Mouse (Mus musculus): Measurements from ENCODE around the gene Wnt3a.

Gene Wnt3a

DNA sequence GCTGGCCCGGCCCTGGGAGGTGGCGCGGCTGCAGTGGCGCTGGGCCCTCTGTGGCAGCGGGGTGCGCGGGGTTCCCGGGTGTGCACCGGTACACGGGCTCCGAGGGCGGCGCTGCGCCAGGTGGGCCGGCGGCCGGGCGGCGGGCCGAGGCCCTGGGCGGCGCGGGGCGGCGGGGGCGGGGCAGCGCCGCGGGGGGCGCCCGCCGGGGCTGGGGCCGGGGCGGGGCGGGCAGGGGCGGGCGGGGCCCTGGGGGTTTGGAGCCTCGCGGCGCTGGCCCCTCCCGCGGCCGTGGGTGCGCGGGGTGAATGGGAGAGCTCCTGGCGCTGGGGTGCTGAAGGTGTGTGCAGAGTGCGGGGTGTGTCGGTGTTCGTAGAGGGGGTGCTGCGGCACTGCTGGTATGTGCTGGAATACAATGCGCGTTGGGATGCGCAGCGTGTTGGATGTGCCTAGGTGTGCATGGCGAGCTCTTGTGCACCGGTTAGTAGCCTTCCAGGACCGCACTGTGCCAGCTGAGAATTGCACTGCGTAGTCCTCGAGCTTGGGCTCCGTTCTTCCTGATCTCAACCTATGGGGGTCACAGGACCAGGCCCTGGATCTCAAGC lies at the start of gene Wnt3a:
Gene Wnt3a, minus strand, starts transcription at position 51 of the 602 bp plus-strand sequence.
- no peak for DNase-seq

DNA sequence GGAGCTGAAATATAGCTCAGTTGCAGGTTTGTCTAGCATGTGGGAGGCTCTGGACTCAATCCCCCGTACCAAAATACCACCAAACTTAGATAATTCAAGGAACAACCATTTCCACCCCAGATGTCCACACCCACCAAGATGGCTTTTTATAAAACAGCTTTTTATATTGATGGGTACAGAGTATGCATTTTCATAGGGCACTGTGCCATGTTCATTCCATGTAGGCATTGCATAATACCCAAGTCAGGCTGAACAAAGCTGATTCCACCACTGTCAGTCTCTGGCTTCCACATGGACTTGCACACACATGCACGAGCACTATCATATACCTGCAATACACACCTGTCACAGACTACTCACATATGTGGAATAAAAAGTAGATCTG lies 48.2 kb upstream of the Wnt3a start:
- no peak for DNase-seq

DNA sequence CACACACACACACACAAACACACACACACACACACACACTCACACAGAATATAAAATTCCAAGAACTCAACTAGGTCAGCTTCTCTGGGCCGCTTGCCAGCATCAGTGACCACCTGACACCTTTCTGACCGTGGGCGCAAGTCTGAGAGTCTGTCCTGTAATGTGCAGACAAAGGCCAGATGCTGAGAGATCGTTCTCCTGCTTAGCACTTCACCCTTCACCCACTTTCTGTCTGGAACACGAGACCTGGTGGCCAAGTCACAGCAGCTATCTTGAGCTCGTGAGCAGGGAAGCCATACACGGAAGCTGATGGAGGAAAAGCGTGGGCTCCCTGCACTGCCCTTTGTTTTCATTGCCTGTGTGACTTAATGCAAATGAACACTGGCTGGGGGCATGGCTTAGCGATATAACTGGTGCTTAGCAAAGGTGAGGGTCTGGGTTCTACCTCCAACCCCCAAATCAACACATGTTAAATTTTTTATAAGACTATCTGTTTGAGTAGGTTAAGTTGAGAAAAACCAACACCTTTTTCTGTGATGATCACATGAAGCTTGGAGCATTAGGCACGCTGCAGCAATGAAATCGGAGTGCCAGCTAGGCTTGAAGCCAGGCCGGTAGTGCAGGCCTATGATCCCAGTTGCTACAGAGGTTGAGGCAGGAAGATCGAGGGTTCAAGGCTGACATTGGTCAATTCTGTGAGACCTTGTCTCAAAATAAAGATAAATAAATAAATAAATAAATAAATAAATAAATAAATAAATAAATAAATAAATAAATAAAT lies 47.6 kb upstream of the Wnt3a start:
- DNase-seq, result no peak

GRCm38 (mm10) chr11:59336381-59336780 lies 45.8 kb upstream of the Wnt3a start:
- no peak for DNase-seq

GRCm38 (mm10) chr11:59335942-59336341 lies 45.4 kb upstream of the Wnt3a start:
- no peak for DNase-seq

DNA sequence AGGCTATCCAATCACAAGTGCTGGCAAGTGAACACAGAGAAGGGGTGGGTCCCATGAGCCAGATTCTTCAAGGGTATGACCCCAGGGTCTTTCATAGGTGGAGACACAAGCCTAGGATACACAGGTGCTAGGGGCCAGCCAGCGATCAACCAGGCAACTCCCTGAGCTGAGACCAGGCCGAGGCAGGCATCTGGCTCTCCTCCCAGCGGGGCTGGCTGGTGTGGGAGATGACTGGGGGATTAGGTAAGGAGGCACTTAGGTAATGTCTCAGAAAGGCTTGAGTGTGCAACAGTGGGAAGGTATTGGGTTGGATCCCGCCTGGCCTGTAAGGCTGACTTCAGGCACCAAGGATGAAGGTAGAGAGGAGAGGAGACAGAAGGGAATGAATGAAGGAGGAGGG lies 44.6 kb upstream of the Wnt3a start:
- DNase-seq, result no peak

DNA sequence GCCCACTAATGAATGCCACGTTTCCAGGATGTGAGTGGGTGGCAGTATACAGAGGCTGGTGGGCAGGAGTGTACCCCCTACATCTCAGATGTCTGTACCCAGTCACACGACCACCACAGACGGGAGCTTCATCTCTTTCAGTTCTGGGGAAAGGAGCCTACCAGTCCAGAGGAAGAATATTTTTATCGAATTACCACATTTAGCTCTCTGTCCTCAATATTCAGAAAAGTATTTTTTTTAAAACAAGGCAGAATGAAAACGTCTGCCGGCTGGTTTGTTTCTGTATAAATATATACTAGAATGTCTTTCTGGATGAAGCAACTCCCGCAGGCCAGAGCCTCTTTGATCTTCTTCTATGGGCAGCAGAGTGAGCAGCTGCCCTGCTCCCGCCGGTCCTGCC lies 42.4 kb upstream of the Wnt3a start:
- DNase-seq, result no peak

DNA sequence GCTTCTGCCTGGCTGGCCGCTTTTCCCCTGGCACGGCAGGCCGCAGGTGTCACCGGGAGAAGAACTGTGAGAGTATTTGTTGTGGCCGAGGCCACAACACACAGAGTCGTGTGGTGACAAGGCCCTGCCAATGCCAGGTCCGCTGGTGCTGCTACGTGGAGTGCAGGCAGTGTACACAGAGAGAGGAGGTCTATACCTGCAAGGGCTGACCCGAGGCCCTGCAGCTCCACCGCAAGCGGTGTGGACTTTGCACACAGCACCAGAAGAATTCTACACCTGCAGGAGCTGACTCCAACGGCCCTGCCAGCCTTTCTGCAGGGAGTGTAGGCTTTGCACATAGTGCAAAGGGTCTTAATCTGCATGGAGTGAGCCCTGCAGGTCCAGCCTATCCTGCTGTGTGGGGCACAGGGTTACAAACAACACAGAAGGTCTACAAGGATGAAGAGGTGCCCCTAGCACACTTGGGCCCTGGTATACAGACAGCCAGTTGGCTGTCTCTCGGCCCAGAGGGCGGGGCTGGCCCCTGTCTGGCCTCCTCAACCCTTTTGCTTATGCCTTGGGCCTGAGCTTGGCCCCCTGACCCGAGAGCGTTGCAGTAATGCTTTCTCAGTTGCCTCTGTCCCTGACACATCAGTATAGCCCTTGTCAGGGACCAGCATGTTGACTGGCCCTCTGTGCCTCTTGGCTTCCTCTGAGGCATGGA lies 40.8 kb upstream of the Wnt3a start:
- no peak for DNase-seq

- DNase-seq, result peak; percentile 75
These were observed 40.0 kb upstream of the Wnt3a start for GRCm38 (mm10) chr11:59330560-59330959.

- no peak for DNase-seq
These were observed 39.1 kb upstream of the Wnt3a start for GRCm38 (mm10) chr11:59329616-59330015.

DNA sequence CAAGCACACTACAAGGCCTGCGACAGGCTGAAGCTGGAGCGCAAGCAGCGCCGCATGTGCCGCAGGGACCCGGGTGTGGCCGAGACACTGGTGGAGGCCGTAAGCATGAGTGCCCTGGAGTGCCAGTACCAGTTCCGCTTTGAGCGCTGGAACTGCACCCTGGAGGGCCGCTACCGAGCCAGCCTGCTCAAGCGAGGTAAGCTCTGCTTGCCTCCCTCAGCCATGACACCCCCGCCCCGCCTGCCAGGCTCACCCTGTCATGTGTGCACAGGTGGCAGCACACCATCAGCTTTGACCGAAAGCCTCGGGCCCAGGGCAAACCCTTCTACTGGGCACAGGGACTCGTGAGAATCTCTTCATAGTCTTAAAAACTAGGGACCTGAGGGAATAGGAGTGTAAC lies 37.1 kb upstream of the Wnt3a start:
- no peak for DNase-seq

DNA sequence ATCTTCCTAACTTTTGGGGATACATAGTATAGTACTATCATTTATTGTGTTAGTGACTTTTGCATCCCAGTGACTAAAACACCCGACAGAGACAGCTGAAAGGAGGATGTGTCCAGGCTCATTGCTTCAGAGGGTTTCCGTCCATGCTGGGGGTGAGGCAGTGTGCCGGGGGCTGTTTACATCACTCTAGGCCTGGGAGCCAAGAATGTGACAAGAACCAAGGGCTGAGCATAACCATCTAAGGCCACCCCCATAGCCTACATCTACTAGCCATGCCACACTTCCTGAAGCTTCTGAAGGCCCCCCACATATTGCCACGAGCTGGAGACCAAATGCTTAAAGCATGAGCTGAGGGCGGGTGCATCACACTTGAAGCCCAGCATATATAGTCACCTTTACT lies 34.2 kb upstream of the Wnt3a start:
- DNase-seq, result no peak

DNA sequence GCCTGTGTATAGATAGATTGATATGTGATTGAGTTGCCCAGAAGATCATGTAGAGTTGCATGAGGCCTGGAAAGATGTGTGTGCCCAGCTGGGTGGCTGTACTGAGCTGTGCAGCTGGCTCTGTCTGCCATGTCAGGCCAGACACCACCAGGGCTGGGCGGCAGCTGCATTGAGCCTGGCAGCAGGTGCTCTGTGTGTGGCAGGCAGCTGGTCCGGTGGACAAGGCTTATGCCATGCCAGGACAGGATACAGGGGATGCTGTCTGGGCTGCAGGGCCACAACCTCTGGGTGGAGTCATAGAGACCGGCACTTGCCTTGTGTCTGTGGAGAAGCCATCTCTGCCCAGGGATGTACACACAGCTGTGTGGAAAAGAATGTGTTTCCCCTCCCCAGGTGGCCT lies 32.4 kb upstream of the Wnt3a start:
- DNase-seq, result no peak

- DNase-seq, result no peak
These were observed 26.0 kb upstream of the Wnt3a start for GRCm38 (mm10) chr11:59316517-59316916.

- no peak for DNase-seq
These were observed 23.4 kb upstream of the Wnt3a start for GRCm38 (mm10) chr11:59313944-59314343.

DNA sequence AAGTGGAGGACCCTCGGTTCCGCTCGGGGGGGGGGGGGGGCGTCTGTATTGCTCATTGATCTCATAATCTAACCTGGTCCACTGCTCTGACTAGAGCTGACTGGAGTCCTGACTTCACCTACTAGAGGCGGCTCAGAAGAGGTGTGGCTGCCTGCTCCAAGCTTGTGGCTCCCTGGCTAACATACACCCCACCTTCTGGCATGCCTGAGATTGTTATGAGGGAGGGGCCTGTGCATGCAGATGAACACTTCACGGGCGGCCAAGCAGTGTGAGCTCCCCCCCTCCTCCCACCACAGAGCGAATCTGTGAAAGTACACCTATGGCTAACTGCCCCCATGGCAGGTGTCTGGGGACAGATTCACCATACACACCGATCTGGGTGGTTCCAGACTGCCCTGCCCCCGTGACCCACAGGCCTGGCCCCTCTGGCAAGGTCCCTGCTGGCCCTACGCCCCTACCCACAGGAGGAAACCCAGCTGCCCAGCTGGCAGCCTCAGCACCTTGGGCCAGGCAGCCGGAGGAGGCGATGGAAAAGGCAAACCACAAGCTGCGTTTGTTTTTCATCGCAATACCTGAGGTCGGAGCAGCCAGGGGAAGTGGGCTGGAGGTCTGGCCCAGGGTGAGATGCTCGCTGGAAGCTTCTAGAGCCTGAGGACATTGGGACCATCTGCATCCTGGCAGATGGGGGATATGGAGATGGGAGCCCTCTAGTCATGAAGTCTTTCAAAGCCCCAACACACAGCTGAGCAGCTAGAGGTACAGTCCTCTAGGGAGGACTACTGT lies 22.7 kb upstream of the Wnt3a start:
- no peak for DNase-seq

- DNase-seq, result no peak
These were observed 21.9 kb upstream of the Wnt3a start for GRCm38 (mm10) chr11:59312501-59312900.

DNA sequence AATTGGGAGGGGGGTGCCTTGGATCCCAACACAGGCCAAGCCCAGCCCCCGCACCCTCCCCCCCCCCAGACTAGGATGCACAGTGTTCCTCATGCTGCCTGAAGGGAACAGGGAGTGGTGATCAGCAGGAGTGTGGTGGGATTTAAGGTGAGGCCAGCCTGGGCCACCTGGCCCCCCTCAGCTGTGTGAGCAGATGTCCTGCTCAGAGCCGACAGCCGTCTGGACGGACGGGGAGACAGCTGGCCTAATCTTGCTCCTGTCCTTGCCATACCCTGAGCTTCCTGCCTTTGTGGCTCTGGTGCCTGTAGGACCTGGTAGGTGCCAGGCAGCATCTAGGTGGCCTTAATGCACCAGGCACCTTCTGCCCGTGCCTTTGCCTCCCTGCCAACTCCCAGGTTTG lies 21.5 kb upstream of the Wnt3a start:
- no peak for DNase-seq

GRCm38 (mm10) chr11:59309976-59310375 lies 19.4 kb upstream of the Wnt3a start:
- no peak for DNase-seq

GRCm38 (mm10) chr11:59309106-59309805 lies 18.7 kb upstream of the Wnt3a start:
- no peak for DNase-seq

GRCm38 (mm10) chr11:59308625-59309024 lies 18.1 kb upstream of the Wnt3a start:
- no peak for DNase-seq

DNA sequence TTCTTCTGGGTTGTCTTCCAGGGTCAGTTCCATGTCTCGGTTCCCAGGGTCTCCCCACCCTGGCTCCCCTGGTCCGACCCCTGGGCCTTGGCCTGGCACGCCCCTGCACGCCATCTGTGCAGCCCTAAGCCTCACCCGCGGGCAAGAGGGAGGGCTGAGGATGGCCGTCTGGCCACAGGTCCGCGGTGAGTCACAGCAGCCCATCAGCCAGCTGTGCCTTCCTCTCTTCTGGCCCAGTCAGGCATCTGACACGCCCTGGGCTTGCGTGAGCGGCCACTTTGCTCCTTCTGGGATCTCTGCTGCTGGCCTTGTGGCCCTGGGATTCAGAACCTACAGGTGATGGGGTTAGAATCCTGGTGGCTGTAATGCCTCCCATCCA lies 17.6 kb upstream of the Wnt3a start:
- DNase-seq, result no peak

Measured in right cerebral cortex, postnatal 14 days (tissue).